Comparison of ENCODE assay signal across 22 mouse cellular contexts in the genomic region with DNA sequence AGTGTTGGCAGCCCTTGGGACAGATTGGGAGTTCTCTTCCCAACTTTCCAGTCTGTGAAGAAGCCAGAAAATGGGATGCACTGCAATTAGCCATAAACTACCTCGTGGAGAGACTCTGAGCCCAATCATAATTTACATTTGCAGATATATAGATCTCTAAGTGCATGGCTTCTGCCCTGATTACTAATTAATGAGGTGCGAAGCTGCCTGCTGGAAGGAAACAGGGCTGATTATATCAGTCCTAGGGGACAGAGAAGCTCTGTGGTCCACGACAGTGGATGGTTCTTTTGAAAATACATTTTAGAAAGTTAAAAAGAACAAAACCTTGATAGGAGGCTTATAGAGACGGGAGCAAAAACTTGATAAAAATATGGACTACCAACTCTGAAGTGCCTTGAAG.
DNase-seq lines count a peak whose midpoint lies in the region; ATAC-seq lines count a peak whose summit lies in the region.
"Had no signal": no experiment of that assay in that cellular context is flagged by ENCODE, and none has a peak within 500 bp of the region (broad histone marks: within the 10 kb centered on the region; RNA-seq: fewer than 3 reads in every experiment).

No protein-coding gene starts in this region.

- no peak for DNase-seq in hindbrain, embryonic 10.5 days (ENCODE audit: low spot score)
- DNase-seq in neural tube, embryonic 10.5 days (ENCODE audit: extremely low spot score, low spot score) = no peak
- DNase-seq in left cerebral cortex, adult 9 months (ENCODE audit: low spot score in 2 of 2) = no peak
- DNase-seq: adrenal gland, adult 2 months; adrenal gland, postnatal 10 days; adrenal gland, postnatal 25 days; cerebellum, adult 11 months; cerebellum, adult 18-20 months; cerebellum, adult 8-10 months; cerebellum, adult 9-11 months; cerebellum, postnatal 14 days; cerebellum, postnatal 36 days; embryo, embryonic 11 days had no signal

- no peaks in the 10 kb centered on the region for H3K27me3 ChIP-seq in hindbrain, embryonic 15.5 days
- H3K27me3 ChIP-seq in hindbrain, embryonic 10.5 days (ENCODE audit: insufficient read depth, poor library complexity, severe bottlenecking) = no peaks in the 10 kb centered on the region
- H3K27me3 ChIP-seq in neural tube, embryonic 13.5 days = no peaks in the 10 kb centered on the region
- no peaks in the 10 kb centered on the region for H3K27me3 ChIP-seq in neural tube, embryonic 15.5 days (replicated peaks)
- H3K27me3 ChIP-seq: embryonic facial prominence, embryonic 13.5 days; embryonic facial prominence, embryonic 15.5 days; forebrain, embryonic 12.5 days had no signal

- H3K4me1 ChIP-seq in hindbrain, embryonic 15.5 days (replicated peaks) = 0 out of 2 replicates have a peak, but pooled peaks cover 4% of the 10 kb centered on the region
- H3K4me1 ChIP-seq in hindbrain, embryonic 10.5 days (replicated peaks) = peaks cover 4% of the 10 kb centered on the region; the same call in 1 of the 2 replicates
- peaks cover 12% of the 10 kb centered on the region for H3K4me1 ChIP-seq in neural tube, embryonic 13.5 days (replicated peaks)
- peaks cover 11% of the 10 kb centered on the region for H3K4me1 ChIP-seq in neural tube, embryonic 15.5 days
- H3K4me1 ChIP-seq: embryonic facial prominence, embryonic 13.5 days; embryonic facial prominence, embryonic 15.5 days had no signal

- no peak overlapping the region for H3K27ac ChIP-seq in hindbrain, embryonic 15.5 days (replicated peaks)
- no peak overlapping the region for H3K27ac ChIP-seq in hindbrain, embryonic 10.5 days
- H3K27ac ChIP-seq in neural tube, embryonic 13.5 days (replicated peaks) = no peak overlapping the region
- no peak overlapping the region for H3K27ac ChIP-seq in neural tube, embryonic 15.5 days (replicated peaks)
- H3K27ac ChIP-seq: embryonic facial prominence, embryonic 13.5 days; embryonic facial prominence, embryonic 15.5 days; forebrain, embryonic 10.5 days; forebrain, embryonic 12.5 days had no signal

- no peak overlapping the region for H3K4me3 ChIP-seq in hindbrain, embryonic 15.5 days
- H3K4me3 ChIP-seq in hindbrain, embryonic 10.5 days = no peak overlapping the region
- H3K4me3 ChIP-seq in neural tube, embryonic 13.5 days = no peak overlapping the region
- no peak overlapping the region for H3K4me3 ChIP-seq in neural tube, embryonic 15.5 days (replicated peaks)
- H3K4me3 ChIP-seq: embryonic facial prominence, embryonic 13.5 days; embryonic facial prominence, embryonic 15.5 days; erythroblast, embryonic 14.5 days; forebrain, embryonic 10.5 days; forebrain, embryonic 12.5 days had no signal

- 0 out of 2 replicates have a peak, but pooled peaks have one; percentile 52 for ATAC-seq in hindbrain, embryonic 15.5 days (ENCODE audit: low FRiP score, low read depth)
- peak; percentile 36; the same call in 1 of the 2 replicates for ATAC-seq in neural tube, embryonic 13.5 days (ENCODE audit: low read depth)
- ATAC-seq in neural tube, embryonic 15.5 days (ENCODE audit: low FRiP score) = 0 out of 2 replicates have a peak, but pooled peaks have one; percentile 29
- ATAC-seq: forebrain, embryonic 14.5 days had no signal

- H3K4me2 ChIP-seq in hindbrain, embryonic 15.5 days = no peak overlapping the region
- no peak overlapping the region for H3K4me2 ChIP-seq in neural tube, embryonic 13.5 days
- no peak overlapping the region for H3K4me2 ChIP-seq in neural tube, embryonic 15.5 days
- H3K4me2 ChIP-seq: embryonic facial prominence, embryonic 13.5 days; embryonic facial prominence, embryonic 15.5 days; forebrain, embryonic 12.5 days had no signal

- H3K9me3 ChIP-seq in hindbrain, embryonic 15.5 days = no peaks in the 10 kb centered on the region
- no peaks in the 10 kb centered on the region for H3K9me3 ChIP-seq in hindbrain, embryonic 10.5 days
- H3K9me3 ChIP-seq in neural tube, embryonic 13.5 days = no peaks in the 10 kb centered on the region
- H3K9me3 ChIP-seq in neural tube, embryonic 15.5 days (replicated peaks) = no peaks in the 10 kb centered on the region
- H3K9me3 ChIP-seq: embryonic facial prominence, embryonic 13.5 days; embryonic facial prominence, embryonic 15.5 days; forebrain, embryonic 10.5 days; forebrain, embryonic 12.5 days had no signal

- WGBS in hindbrain, embryonic 15.5 days = 44% methylated on average over 4 of the region's 4 CpGs
- WGBS in hindbrain, embryonic 10.5 days = 77% methylated on average over 4 of the region's 4 CpGs
- WGBS in neural tube, embryonic 13.5 days = 43% methylated on average over 4 of the region's 4 CpGs
- WGBS in neural tube, embryonic 15.5 days = 32% methylated on average over 4 of the region's 4 CpGs

- H3K36me3 ChIP-seq in hindbrain, embryonic 15.5 days = 0 out of 2 replicates have a peak, but pooled peaks cover 5% of the 10 kb centered on the region
- H3K36me3 ChIP-seq in hindbrain, embryonic 10.5 days = 0 out of 2 replicates have a peak, but pooled peaks cover 5% of the 10 kb centered on the region
- peaks cover 2% of the 10 kb centered on the region; the same call in 1 of the 2 replicates for H3K36me3 ChIP-seq in neural tube, embryonic 13.5 days
- no peaks in the 10 kb centered on the region for H3K36me3 ChIP-seq in neural tube, embryonic 15.5 days
- H3K36me3 ChIP-seq: embryonic facial prominence, embryonic 13.5 days; embryonic facial prominence, embryonic 15.5 days had no signal

- H3K9ac ChIP-seq in hindbrain, embryonic 15.5 days = no peak overlapping the region
- no peak overlapping the region for H3K9ac ChIP-seq in neural tube, embryonic 13.5 days
- no peak overlapping the region for H3K9ac ChIP-seq in neural tube, embryonic 15.5 days (replicated peaks)
- H3K9ac ChIP-seq: embryonic facial prominence, embryonic 13.5 days; embryonic facial prominence, embryonic 15.5 days; forebrain, embryonic 12.5 days had no signal
